Mouse (Mus musculus): ENCODE measurements at regions not wholly inside any gene's neighbourhood (a gene's known extent, or its start where the extent isn't known, plus 50 kb on each side); places are given as distances from the start of the nearest gene placed in this dataset.

DNA sequence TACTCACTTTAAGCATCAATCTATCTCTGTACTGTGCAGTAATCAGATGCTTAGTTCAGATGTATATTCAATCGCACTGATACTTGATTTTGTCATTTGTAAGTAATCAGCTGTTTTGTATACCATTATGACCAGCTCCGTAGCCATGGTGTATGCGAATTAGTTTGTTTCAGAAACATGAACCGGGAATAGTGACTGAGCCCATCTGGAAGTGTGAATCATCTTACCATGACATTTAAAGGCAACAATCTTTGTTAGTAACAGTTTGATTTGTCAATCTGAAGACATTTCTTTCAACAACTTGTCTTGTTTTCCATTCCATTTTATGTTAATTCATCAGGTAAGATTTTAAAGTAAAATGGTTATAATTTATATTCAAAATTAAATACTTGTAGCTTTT, 53.2 kb upstream of the Arhgap32 start:
- Histone ChIP-seq H3K9ac (replicated peaks; ENCODE audit: low read depth, low read length) (no peak overlapping the region), H3K4me1 (replicated peaks; ENCODE audit: control insufficient read depth, insufficient read depth, low read length) (peaks cover 13% of the 10 kb centered on the region), H3K9me3 (ENCODE audit: control insufficient read depth, low read length) (no peaks in the 10 kb centered on the region), H3K4me2 (ENCODE audit: low read length) (no peak overlapping the region), H3K36me3 (ENCODE audit: control insufficient read depth, insufficient read depth) (no peaks in the 10 kb centered on the region), H3K27me3 (replicated peaks; ENCODE audit: control insufficient read depth, insufficient read depth, low read length) (no peaks in the 10 kb centered on the region), H3K27ac (ENCODE audit: low read length) (no peak overlapping the region), H3K4me3 (replicated peaks; ENCODE audit: low read length) (no peak overlapping the region)
- ATAC-seq, result no peak
- 52% methylated on average over 4 of the region's 4 CpGs for WGBS

DNA sequence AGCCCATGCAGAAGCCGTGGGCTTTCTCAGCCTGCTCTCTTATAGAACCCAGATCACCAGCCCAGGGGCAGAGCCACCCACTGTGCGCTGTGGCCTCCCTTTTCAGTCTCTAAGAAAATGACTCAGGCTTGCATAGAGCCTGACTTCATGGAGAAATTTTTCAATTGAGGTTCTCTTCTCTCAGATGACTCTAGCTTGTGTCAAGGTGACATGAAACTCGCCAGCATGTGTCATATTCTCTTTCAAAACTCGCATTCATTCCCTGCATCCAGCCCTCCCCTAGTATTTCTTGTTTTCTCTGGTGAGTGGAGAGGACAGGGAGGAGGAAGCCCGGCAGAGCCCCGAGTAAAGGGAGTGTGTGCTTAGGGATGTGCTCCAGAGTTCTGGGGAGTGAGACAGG, 52.4 kb upstream of the Arhgap32 start:
- Histone ChIP-seq H3K27ac (ENCODE audit: low read length) (no peak overlapping the region), H3K9me3 (ENCODE audit: control insufficient read depth, low read length) (no peaks in the 10 kb centered on the region), H3K4me2 (ENCODE audit: low read length) (no peak overlapping the region), H3K4me3 (replicated peaks; ENCODE audit: low read length) (no peak overlapping the region), H3K36me3 (ENCODE audit: control insufficient read depth, insufficient read depth) (no peaks in the 10 kb centered on the region), H3K4me1 (replicated peaks; ENCODE audit: control insufficient read depth, insufficient read depth, low read length) (peaks cover 9% of the 10 kb centered on the region), H3K27me3 (replicated peaks; ENCODE audit: control insufficient read depth, insufficient read depth, low read length) (no peaks in the 10 kb centered on the region), H3K9ac (replicated peaks; ENCODE audit: low read depth, low read length) (no peak overlapping the region)
- 55% methylated on average over 6 of the region's 6 CpGs for WGBS
- no peak for ATAC-seq

DNA sequence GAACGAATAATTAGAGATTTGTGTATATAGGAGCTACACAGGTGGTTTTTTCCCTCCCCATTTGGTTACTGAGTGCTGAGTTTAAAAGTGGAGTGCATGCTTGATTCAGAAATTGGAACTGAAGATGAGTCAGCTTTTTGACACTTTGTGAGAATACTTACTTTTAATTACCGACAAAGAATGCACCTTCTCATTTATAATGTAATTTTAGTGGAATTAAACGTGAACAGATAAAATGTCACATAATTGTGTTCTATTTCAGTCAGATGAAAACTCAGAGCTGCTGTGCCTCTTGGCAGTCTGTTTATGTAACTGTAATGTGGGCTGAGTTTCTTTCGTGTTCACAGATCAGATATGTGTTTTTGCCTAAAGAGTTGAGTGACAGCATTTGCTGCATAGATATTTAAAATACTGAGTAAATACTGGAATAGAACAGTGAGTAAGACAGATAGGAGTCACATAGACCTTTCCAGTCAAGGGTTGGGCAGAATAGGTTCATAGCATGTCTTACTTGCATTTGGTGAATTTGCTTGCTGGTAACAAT, 51.9 kb upstream of the Arhgap32 start:
- no peak overlapping the region for H3K27ac ChIP-seq (ENCODE audit: low read length)
- H3K27me3 ChIP-seq (replicated peaks; ENCODE audit: control insufficient read depth, insufficient read depth, low read length), result no peaks in the 10 kb centered on the region
- 72% methylated on average over 4 of the region's 4 CpGs for WGBS
- H3K36me3 ChIP-seq (ENCODE audit: control insufficient read depth, insufficient read depth), result no peaks in the 10 kb centered on the region
- ATAC-seq, result no peak
- H3K9ac ChIP-seq (replicated peaks; ENCODE audit: low read depth, low read length), result no peak overlapping the region
- H3K4me1 ChIP-seq (replicated peaks; ENCODE audit: control insufficient read depth, insufficient read depth, low read length), result peaks cover 9% of the 10 kb centered on the region
- H3K4me3 ChIP-seq (replicated peaks; ENCODE audit: low read length), result no peak overlapping the region
- H3K4me2 ChIP-seq (ENCODE audit: low read length), result no peak overlapping the region
- H3K9me3 ChIP-seq (ENCODE audit: control insufficient read depth, low read length), result no peaks in the 10 kb centered on the region
